Comparison of ENCODE assay signal across 7 mouse cellular contexts in the genomic region with DNA sequence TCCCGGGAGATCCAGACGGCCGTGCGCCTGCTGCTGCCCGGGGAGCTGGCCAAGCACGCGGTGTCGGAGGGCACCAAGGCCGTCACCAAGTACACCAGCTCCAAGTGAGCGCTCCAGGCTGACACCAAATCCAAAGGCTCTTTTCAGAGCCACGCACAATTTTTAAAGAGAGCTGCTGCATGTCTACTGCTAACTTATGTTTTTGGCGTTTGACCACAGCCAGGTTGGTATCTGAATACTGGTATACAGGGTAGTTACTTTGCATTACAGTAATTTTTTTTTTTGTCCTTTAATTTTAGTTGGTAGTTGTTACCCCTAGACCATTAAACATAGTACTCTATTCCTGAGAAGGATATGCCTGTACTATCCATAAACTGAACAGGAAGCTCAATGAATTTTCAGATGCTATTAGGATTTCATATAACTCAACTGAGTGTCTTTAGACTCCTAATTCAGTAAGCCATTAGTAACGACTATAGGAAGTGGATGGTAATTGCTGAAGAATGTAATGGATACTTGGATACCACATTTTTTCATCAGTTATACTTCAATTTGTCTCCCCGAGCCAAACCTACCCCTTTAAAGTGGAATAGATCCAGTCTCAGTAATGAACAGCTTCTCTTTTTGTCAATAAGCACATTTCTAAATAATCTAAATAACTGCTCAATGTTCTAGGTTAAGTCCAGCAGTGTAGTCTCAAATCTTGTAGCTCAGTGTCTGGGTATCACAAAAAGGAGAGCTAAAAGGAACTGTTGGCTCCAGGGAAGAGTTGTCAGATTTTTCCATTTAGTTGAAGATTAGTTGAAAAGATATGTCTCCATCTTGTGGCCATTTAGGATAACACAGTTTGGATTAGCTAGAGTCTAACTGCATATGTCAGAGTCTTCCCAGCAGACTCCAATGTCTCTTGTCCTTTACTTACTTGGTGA. TPM values are rescaled to one million over a fixed set of nuclear protein-coding genes. Genes with fewer than 3 reads are reported as not detected.
DNase-seq lines count a peak whose midpoint lies in the region; ATAC-seq and TF ChIP-seq lines count a peak whose summit lies in the region.

No protein-coding gene starts in this region.

- no peak for DNase-seq in lung, postnatal 14 days
- DNase-seq in brain, embryonic 14.5 days (ENCODE audit: low read depth) = peak; percentile 89
- peak; percentile 76 for DNase-seq in forelimb bud, embryonic 11.5 days (ENCODE audit: low read depth, low spot score)
- DNase-seq in liver, embryonic 13.5 days = no peak
- no peak for DNase-seq in adrenal gland, adult 18-20 months (ENCODE audit: low spot score in 2 of 2)

- peak overlapping the region; percentile 39 for H3K4me3 ChIP-seq in lung, embryonic 15.5 days
- peak overlapping the region; percentile 54 for H3K4me3 ChIP-seq in liver, embryonic 13.5 days (replicated peaks)

- peaks cover 20% of the 10 kb centered on the region for H3K4me1 ChIP-seq in lung, embryonic 15.5 days
- H3K4me1 ChIP-seq in liver, embryonic 13.5 days (replicated peaks) = peaks cover 56% of the 10 kb centered on the region

- peak overlapping the region; percentile 43 for H3K9ac ChIP-seq in lung, embryonic 15.5 days
- peak overlapping the region; percentile 76 for H3K9ac ChIP-seq in liver, embryonic 13.5 days

- peak; percentile 4; the same call in 1 of the 2 replicates for ATAC-seq in lung, embryonic 15.5 days (ENCODE audit: borderline replicate concordance, extremely low read depth, low FRiP score, low TSS enrichment)
- ATAC-seq in liver, embryonic 13.5 days (ENCODE audit: low read depth) = peak; percentile 8
- ATAC-seq in neutrophil, adult 5-6 weeks (ENCODE audit: extremely low read depth, insufficient number of reproducible peaks, low FRiP score, poor library complexity, severe bottlenecking) = peak; percentile 38; the same call in 1 of the 2 replicates

- H3K27ac ChIP-seq in lung, embryonic 15.5 days = peak overlapping the region; percentile 89
- H3K27ac ChIP-seq in liver, embryonic 13.5 days = peak overlapping the region; percentile 96

- peak overlapping the region; percentile 62 for H3K4me2 ChIP-seq in lung, embryonic 15.5 days
- H3K4me2 ChIP-seq in liver, embryonic 13.5 days = peak overlapping the region; percentile 62

- H3K36me3 ChIP-seq in lung, embryonic 15.5 days = no peaks in the 10 kb centered on the region
- H3K36me3 ChIP-seq in liver, embryonic 13.5 days = no peaks in the 10 kb centered on the region

- no peak for TF ChIP-seq POLR2A in brain, embryonic 14.5 days (IDR thresholded peaks at IDR 0.05; ENCODE audit: borderline replicate concordance, extremely low read depth, insufficient read depth, insufficient read length, poor library complexity, severe bottlenecking)

- no peaks in the 10 kb centered on the region for H3K9me3 ChIP-seq in lung, embryonic 15.5 days
- H3K9me3 ChIP-seq in liver, embryonic 13.5 days (replicated peaks) = no peaks in the 10 kb centered on the region

- WGBS in lung, embryonic 15.5 days = 0% methylated on average over 14 of the region's 14 CpGs
- 3% methylated on average over 12 of the region's 14 CpGs for WGBS in liver, embryonic 13.5 days (ENCODE audit: insufficient replicate concordance)

- 0 out of 2 replicates have a peak, but pooled peaks have one; percentile 12 for TF ChIP-seq CTCF in brain, embryonic 14.5 days (IDR thresholded peaks at IDR 0.05; ENCODE audit: borderline replicate concordance, extremely low read depth, insufficient read depth, insufficient read length)

- H3K27me3 ChIP-seq in lung, embryonic 15.5 days = no peaks in the 10 kb centered on the region
- H3K27me3 ChIP-seq in liver, embryonic 13.5 days = no peaks in the 10 kb centered on the region

RNA-seq across cellular contexts. Expression of a gene that starts 0.8 kb away (rescaled TPM):
- polyA plus RNA-seq in lung, embryonic 15.5 days (2015; fragmentation: Nextera tagmentation; extraction: Ambion mirVana) = 15.7 and 16.0 TPM in 2 replicates
- 20.2 and 23.7 TPM in 2 replicates for polyA plus RNA-seq in brain, embryonic 14.5 days (2012; rRNA removed)
- 11.6 and 16.7 TPM in 2 replicates for polyA plus RNA-seq in liver, embryonic 13.5 days (2015; fragmentation: Nextera tagmentation; extraction: Ambion mirVana)
- 25.8 and 31.3 TPM in 2 replicates for total RNA-seq in neutrophil, adult 5-6 weeks (2017)
- 10 to 100 TPM in 1 of 2 experiments, 1 to 10 TPM in 1; 8.0 to 15.6 TPM for total RNA-seq in adrenal gland, adult 18-20 months (2021)

RNA-seq across cellular contexts. Expression of a gene that starts 1.0 kb away (rescaled TPM):
- 52.7 and 55.6 TPM in 2 replicates for polyA plus RNA-seq in lung, embryonic 15.5 days (2015; fragmentation: Nextera tagmentation; extraction: Ambion mirVana)
- polyA plus RNA-seq in brain, embryonic 14.5 days (2012; rRNA removed) = 32.1 and 55.3 TPM in 2 replicates
- 17.9 and 18.6 TPM in 2 replicates for polyA plus RNA-seq in liver, embryonic 13.5 days (2015; fragmentation: Nextera tagmentation; extraction: Ambion mirVana)
- 24.6 and 26.2 TPM in 2 replicates for total RNA-seq in neutrophil, adult 5-6 weeks (2017)
- 10 to 100 TPM; 11.9 to 12.2 TPM for total RNA-seq in adrenal gland, adult 18-20 months (2021)

RNA-seq across cellular contexts. Expression of a gene that starts 2.6 kb away (rescaled TPM):
- polyA plus RNA-seq in lung, embryonic 15.5 days (2015; fragmentation: Nextera tagmentation; extraction: Ambion mirVana) = 27.2 and 29.1 TPM in 2 replicates
- 20.0 and 40.1 TPM in 2 replicates for polyA plus RNA-seq in brain, embryonic 14.5 days (2012; rRNA removed)
- 38.8 and 52.6 TPM in 2 replicates for polyA plus RNA-seq in liver, embryonic 13.5 days (2015; fragmentation: Nextera tagmentation; extraction: Ambion mirVana)
- total RNA-seq in neutrophil, adult 5-6 weeks (2017) = 59.4 and 71.0 TPM in 2 replicates
- total RNA-seq in adrenal gland, adult 18-20 months (2021) = 10 to 100 TPM; 40.1 to 68.2 TPM

RNA-seq across cellular contexts. Expression of a gene that starts 8.1 kb away (rescaled TPM):
- 7.0 and 7.4 TPM in 2 replicates for polyA plus RNA-seq in lung, embryonic 15.5 days (2015; fragmentation: Nextera tagmentation; extraction: Ambion mirVana)
- polyA plus RNA-seq in brain, embryonic 14.5 days (2012; rRNA removed) = 20.9 and 21.3 TPM in 2 replicates
- 3.5 and 3.7 TPM in 2 replicates for polyA plus RNA-seq in liver, embryonic 13.5 days (2015; fragmentation: Nextera tagmentation; extraction: Ambion mirVana)
- 11.9 and 12.2 TPM in 2 replicates for total RNA-seq in neutrophil, adult 5-6 weeks (2017)
- total RNA-seq in adrenal gland, adult 18-20 months (2021) = 10 to 100 TPM; 18.0 to 23.9 TPM

RNA-seq across cellular contexts. Expression of a gene that starts 8.4 kb away (rescaled TPM):
- 8.1 and 8.2 TPM in 2 replicates for polyA plus RNA-seq in lung, embryonic 15.5 days (2015; fragmentation: Nextera tagmentation; extraction: Ambion mirVana)
- 8.8 and 13.4 TPM in 2 replicates for polyA plus RNA-seq in brain, embryonic 14.5 days (2012; rRNA removed)
- 3.6 and 18.3 TPM in 2 replicates for polyA plus RNA-seq in liver, embryonic 13.5 days (2015; fragmentation: Nextera tagmentation; extraction: Ambion mirVana)
- 15.1 and 66.2 TPM in 2 replicates for total RNA-seq in neutrophil, adult 5-6 weeks (2017)
- total RNA-seq in adrenal gland, adult 18-20 months (2021) = 10 to 100 TPM in 1 of 2 experiments, not detected in 1; 16.5 TPM

Comparison
In these comparisons a context has a peak if more than half of its experiments do, and no peak if none do; other contexts are left out.
1. DNase-seq: peak in brain, embryonic 14.5 days (single experiment) and forelimb bud, embryonic 11.5 days (single experiment); none in lung, postnatal 14 days (single experiment), liver, embryonic 13.5 days (single experiment) and adrenal gland, adult 18-20 months (0 of 2).
2. Peak in every context shown above with its lines, with median percentiles within 50 percentile points of each other: ATAC-seq.